ENCODE assay signal across 23 mouse cellular contexts in genomic region chr1:191756520-191757199, GRCm38 (mm10). TPM values are rescaled to one million over a fixed set of nuclear protein-coding genes. Genes with fewer than 3 reads are reported as not detected.
DNase-seq lines count a peak whose midpoint lies in the region; ATAC-seq and TF ChIP-seq lines count a peak whose summit lies in the region.
"Had no signal": no experiment of that assay in that cellular context is flagged by ENCODE, and none has a peak within 500 bp of the region (broad histone marks: within the 10 kb centered on the region; RNA-seq: fewer than 3 reads in every experiment).

No protein-coding gene starts in this region.

- no peak overlapping the region for H3K9ac ChIP-seq in liver, postnatal 0 days (replicated peaks)
- H3K9ac ChIP-seq in liver, embryonic 11.5 days (ENCODE audit: low read depth, low read length), result no peak overlapping the region
- H3K9ac ChIP-seq in MEL (ENCODE audit: control insufficient read depth, low read depth, low read length, poor library complexity, severe bottlenecking), result no peak overlapping the region
- H3K9ac ChIP-seq in hindbrain, embryonic 11.5 days (ENCODE audit: low read depth, low read length), result no peak overlapping the region
- H3K9ac ChIP-seq: hindbrain, embryonic 12.5 days; liver, embryonic 13.5 days; neural tube, embryonic 13.5 days had no signal

- no peaks in the 10 kb centered on the region for H3K9me3 ChIP-seq in liver, postnatal 0 days (ENCODE audit: low read length)
- H3K9me3 ChIP-seq in liver, embryonic 11.5 days (ENCODE audit: control insufficient read depth, low read length), result no peaks in the 10 kb centered on the region
- H3K9me3 ChIP-seq in MEL (replicated peaks; ENCODE audit: insufficient read depth, low read length), result no peaks in the 10 kb centered on the region
- H3K9me3 ChIP-seq in hindbrain, embryonic 11.5 days (ENCODE audit: control insufficient read depth, low read length), result no peaks in the 10 kb centered on the region
- H3K9me3 ChIP-seq: hindbrain, embryonic 12.5 days; limb, embryonic 10.5 days; liver, embryonic 13.5 days; neural tube, embryonic 13.5 days had no signal

- H3K27ac ChIP-seq in liver, postnatal 0 days (ENCODE audit: low read depth), result no peak overlapping the region
- H3K27ac ChIP-seq in liver, embryonic 11.5 days (ENCODE audit: low read depth, low read length), result no peak overlapping the region
- no peak overlapping the region for H3K27ac ChIP-seq in MEL (ENCODE audit: control insufficient read depth, low read depth, low read length)
- H3K27ac ChIP-seq in spleen, adult 2 months (ENCODE audit: insufficient read depth, low read length), result peak overlapping the region; percentile 13; the same call in 1 of the 2 replicates
- H3K27ac ChIP-seq in hindbrain, embryonic 11.5 days (ENCODE audit: low read depth, low read length), result no peak overlapping the region
- H3K27ac ChIP-seq: hindbrain, embryonic 12.5 days; left cerebral cortex, adult 2 months; limb, embryonic 10.5 days; liver, embryonic 13.5 days; neural tube, embryonic 13.5 days; stomach, postnatal 0 days had no signal

- TF ChIP-seq CTCF in liver, postnatal 0 days (IDR thresholded peaks at IDR 0.05; ENCODE audit: low read depth), result no peak
- no peak for TF ChIP-seq CTCF in MEL (IDR thresholded peaks at IDR 0.05 in 2 of 3, conservative IDR thresholded peaks at IDR 0.05 in 1 of 3; ENCODE audit: control insufficient read depth in 1 of 3, insufficient read depth in 1 of 3, low read depth in 2 of 3, low read length in 3 of 3, poor library complexity in 1 of 3, severe bottlenecking in 1 of 3)
- no peak for TF ChIP-seq CTCF in spleen, adult 2 months (IDR thresholded peaks at IDR 0.05; ENCODE audit: extremely low read depth, insufficient read depth, insufficient read length, insufficient replicate concordance)

- H3K36me3 ChIP-seq in liver, postnatal 0 days (replicated peaks; ENCODE audit: insufficient read depth, low read length), result peaks cover 35% of the 10 kb centered on the region
- peaks cover 6% of the 10 kb centered on the region; the same call in 1 of the 2 replicates for H3K36me3 ChIP-seq in liver, embryonic 11.5 days (ENCODE audit: control insufficient read depth, insufficient read depth, low read length)
- no peaks in the 10 kb centered on the region for H3K36me3 ChIP-seq in MEL (ENCODE audit: control insufficient read depth in 1 of 2, insufficient read depth in 2 of 2, low read length in 2 of 2)
- H3K36me3 ChIP-seq in spleen, adult 2 months (ENCODE audit: control insufficient read depth, insufficient read depth, low read length), result peaks cover 15% of the 10 kb centered on the region
- H3K36me3 ChIP-seq in hindbrain, embryonic 11.5 days (ENCODE audit: control insufficient read depth, insufficient read depth, low read length), result no peaks in the 10 kb centered on the region

- no peaks in the 10 kb centered on the region for H3K4me1 ChIP-seq in liver, postnatal 0 days (ENCODE audit: insufficient read depth)
- no peaks in the 10 kb centered on the region for H3K4me1 ChIP-seq in liver, embryonic 11.5 days (replicated peaks; ENCODE audit: control insufficient read depth, insufficient read depth, low read length)
- no peaks in the 10 kb centered on the region for H3K4me1 ChIP-seq in MEL (ENCODE audit: control insufficient read depth in 1 of 2, insufficient read depth in 2 of 2, low read length in 2 of 2)
- no peaks in the 10 kb centered on the region; the same call in 1 of the 2 replicates for H3K4me1 ChIP-seq in spleen, adult 2 months (ENCODE audit: control insufficient read depth, insufficient read depth, insufficient read length)
- no peaks in the 10 kb centered on the region for H3K4me1 ChIP-seq in hindbrain, embryonic 11.5 days (replicated peaks; ENCODE audit: control insufficient read depth, insufficient read depth, low read length)
- H3K4me1 ChIP-seq: hindbrain, embryonic 12.5 days; limb, embryonic 10.5 days; liver, embryonic 13.5 days; neural tube, embryonic 13.5 days had no signal

- TF ChIP-seq POLR2A in MEL (IDR thresholded peaks at IDR 0.05; ENCODE audit: control insufficient read depth in 1 of 2, insufficient read depth in 1 of 2, low read depth in 1 of 2, low read length in 2 of 2, poor library complexity in 1 of 2), result no peak
- TF ChIP-seq POLR2A in spleen, adult 2 months (IDR thresholded peaks at IDR 0.05; ENCODE audit: low read depth, low read length), result no peak

- peak; percentile 47; the same call in 1 of the 2 replicates for ATAC-seq in liver, postnatal 0 days
- no peak for ATAC-seq in liver, embryonic 11.5 days (replicated peaks; ENCODE audit: low FRiP score)
- ATAC-seq in megakaryocyte, adult 5-6 weeks (ENCODE audit: poor library complexity, severe bottlenecking), result peak; percentile 99
- no peak for ATAC-seq in hindbrain, embryonic 11.5 days (ENCODE audit: low FRiP score)
- ATAC-seq: inflammation-experienced regulatory T-cells, adult 6 months had no signal

- no peaks in the 10 kb centered on the region for H3K79me2 ChIP-seq in MEL (ENCODE audit: control insufficient read depth, insufficient read depth, low read length, poor library complexity)

- no peak for TF ChIP-seq EP300 in liver, postnatal 0 days (IDR thresholded peaks at IDR 0.05; ENCODE audit: low read depth)
- TF ChIP-seq EP300 in MEL (IDR thresholded peaks at IDR 0.05; ENCODE audit: low read depth in 1 of 2, low read length in 2 of 2), result no peak

- WGBS in liver, postnatal 0 days (ENCODE audit: insufficient replicate concordance), result 48% methylated on average over 3 of the region's 3 CpGs
- 73% methylated on average over 3 of the region's 3 CpGs for WGBS in liver, embryonic 11.5 days
- WGBS in spleen, adult 2 months, result 29% methylated on average over 3 of the region's 3 CpGs
- 98% methylated on average over 3 of the region's 3 CpGs for WGBS in hindbrain, embryonic 11.5 days

- no peak overlapping the region for H3K4me2 ChIP-seq in liver, postnatal 0 days (ENCODE audit: low read depth, low read length)
- no peak overlapping the region for H3K4me2 ChIP-seq in liver, embryonic 11.5 days
- no peak overlapping the region for H3K4me2 ChIP-seq in hindbrain, embryonic 11.5 days (replicated peaks; ENCODE audit: low read depth, low read length)
- H3K4me2 ChIP-seq: hindbrain, embryonic 12.5 days; liver, embryonic 13.5 days; midbrain, embryonic 11.5 days; neural tube, embryonic 13.5 days had no signal

- no peak for TF ChIP-seq RAD21 in MEL (IDR thresholded peaks at IDR 0.05; ENCODE audit: low read depth, low read length)

- no peak overlapping the region for H3K4me3 ChIP-seq in liver, postnatal 0 days (ENCODE audit: low read depth, low read length)
- H3K4me3 ChIP-seq in liver, embryonic 11.5 days (ENCODE audit: low read depth, low read length), result no peak overlapping the region
- H3K4me3 ChIP-seq in MEL (ENCODE audit: control insufficient read depth in 1 of 2, insufficient read depth in 1 of 2, low read depth in 2 of 2, low read length in 2 of 2), result no peak overlapping the region
- no peak overlapping the region; the same call in 1 of the 2 replicates for H3K4me3 ChIP-seq in spleen, adult 2 months (ENCODE audit: extremely low read depth, insufficient read depth, insufficient read length)
- H3K4me3 ChIP-seq in hindbrain, embryonic 11.5 days (ENCODE audit: low read depth, low read length), result no peak overlapping the region
- H3K4me3 ChIP-seq: hindbrain, embryonic 12.5 days; left cerebral cortex, adult 2 months; limb, embryonic 10.5 days; liver, embryonic 13.5 days; neural tube, embryonic 13.5 days had no signal

- H3K27me3 ChIP-seq in liver, postnatal 0 days (ENCODE audit: insufficient read depth, low read length), result no peaks in the 10 kb centered on the region
- H3K27me3 ChIP-seq in liver, embryonic 11.5 days (replicated peaks; ENCODE audit: control insufficient read depth, insufficient read depth, low read length), result no peaks in the 10 kb centered on the region
- peaks cover 0 to 6% of the 10 kb centered on the region in 2 experiments; a peak in 3 of 4 replicates for H3K27me3 ChIP-seq in MEL (ENCODE audit: control insufficient read depth in 1 of 2, insufficient read depth in 2 of 2, low read length in 2 of 2)
- no peaks in the 10 kb centered on the region for H3K27me3 ChIP-seq in spleen, adult 2 months (ENCODE audit: control insufficient read depth, insufficient read depth, low read length)
- H3K27me3 ChIP-seq in hindbrain, embryonic 11.5 days (ENCODE audit: control insufficient read depth, insufficient read depth, low read length), result no peaks in the 10 kb centered on the region
- H3K27me3 ChIP-seq: hindbrain, embryonic 12.5 days; liver, embryonic 13.5 days; neural tube, embryonic 13.5 days had no signal

- peak; percentile 26 for DNase-seq in liver, postnatal 0 days
- no peak for DNase-seq in liver, embryonic 11.5 days (ENCODE audit: low spot score)
- peak; percentile 4 for DNase-seq in MEL (ENCODE audit: low read depth, low spot score)
- peak; percentile 74 to 79 for DNase-seq in spleen, adult 2 months (ENCODE audit: low read depth in 1 of 2, low spot score in 2 of 2)
- no peak for DNase-seq in testis, postnatal 10 days (ENCODE audit: low spot score)
- DNase-seq in hindbrain, embryonic 11.5 days (ENCODE audit: low spot score), result no peak
- no peak for DNase-seq in layer of hippocampus, adult 11-12 months (ENCODE audit: low spot score)
- DNase-seq: adrenal gland, postnatal 14 days; cerebellum, adult 11-12 months; cerebellum, postnatal 14 days; gastrocnemius, postnatal 14 days; kidney, adult 8-10 months; kidney, postnatal 14 days; liver, embryonic 13.5 days; thymus, postnatal 14 days had no signal

TF ChIP-seq in MEL, 35 proteins besides CTCF, POLR2A, EP300 and RAD21 (continues in another document):
- no peak for TF ChIP-seq CHD1 (IDR thresholded peaks at IDR 0.05; ENCODE audit: low read depth, low read length)
- no peak for TF ChIP-seq ELF1 (IDR thresholded peaks at IDR 0.05; ENCODE audit: low read depth, low read length)
- no peak for TF ChIP-seq ZKSCAN1 (IDR thresholded peaks at IDR 0.05; ENCODE audit: low read depth, low read length)
- TF ChIP-seq ETS1 (IDR thresholded peaks at IDR 0.05; ENCODE audit: low read depth, low read length), result no peak
- no peak for TF ChIP-seq MXI1 (IDR thresholded peaks at IDR 0.05; ENCODE audit: low read depth, low read length)
- TF ChIP-seq NRF1 (IDR thresholded peaks at IDR 0.05; ENCODE audit: insufficient read depth, low read depth, low read length, poor library complexity, severe bottlenecking), result no peak
- no peak for TF ChIP-seq RCOR1 (IDR thresholded peaks at IDR 0.05; ENCODE audit: low read depth, low read length)
- no peak for TF ChIP-seq POLR2AphosphoS5 (IDR thresholded peaks at IDR 0.05; ENCODE audit: borderline replicate concordance, low read depth, low read length)

RNA-seq across cellular contexts. Expression of gene Lpgat1, which starts 39.0 kb away (rescaled TPM):
- polyA plus RNA-seq in liver, postnatal 0 days (2015; fragmentation: Nextera tagmentation; extraction: Ambion mirVana), result 95.0 and 102 TPM in 2 replicates
- 22.1 and 25.5 TPM in 2 replicates for polyA plus RNA-seq in liver, embryonic 11.5 days (2014; fragmentation: Nextera tagmentation; extraction: Ambion mirVana)
- total RNA-seq in MEL (2012; rRNA removed), result not detected in 2 replicates
- polyA plus RNA-seq in MEL (2012; ENCODE audit: insufficient read depth in 1 of 2, insufficient read length in 2 of 2, low read depth in 1 of 2, low replicate concordance in 2 of 2, missing spikeins in 1 of 2), result not detected
- 25.4 and 34.4 TPM in 2 replicates for total RNA-seq in megakaryocyte, adult 5-6 weeks (2015)
- 29.3 and 29.4 TPM in 2 replicates for total RNA-seq in megakaryocyte, adult 5-6 weeks (2017)
- polyA plus RNA-seq in spleen, adult 2 months (2012; rRNA removed), result 9.2 and 13.8 TPM in 2 replicates
- polyA plus RNA-seq in hindbrain, embryonic 11.5 days (2014; fragmentation: Nextera tagmentation; extraction: Ambion mirVana), result 34.1 and 35.9 TPM in 2 replicates

Comparison
In these comparisons a context has a peak if more than half of its experiments do, and no peak if none do; other contexts are left out.
1. ATAC-seq: peak in liver, postnatal 0 days (single experiment) and megakaryocyte, adult 5-6 weeks (single experiment); none in liver, embryonic 11.5 days (single experiment) and hindbrain, embryonic 11.5 days (single experiment).
2. DNase-seq: peak in liver, postnatal 0 days (single experiment), MEL (single experiment) and spleen, adult 2 months (2 of 2); none in liver, embryonic 11.5 days (single experiment), testis, postnatal 10 days (single experiment), hindbrain, embryonic 11.5 days (single experiment) and layer of hippocampus, adult 11-12 months (single experiment).
3. RNA of gene Lpgat1, which starts 39.0 kb away (polyA plus RNA-seq): 95.0 to 102 TPM in liver, postnatal 0 days, 34.1 to 35.9 TPM in hindbrain, embryonic 11.5 days, 22.1 to 25.5 TPM in liver, embryonic 11.5 days and 9.2 to 13.8 TPM in spleen, adult 2 months; not detected in MEL; every median in the first group is over 10 times any median in the second.